Mouse (Mus musculus): ENCODE results near the gene Cdkn1c. TPM values are rescaled to one million over a fixed set of nuclear protein-coding genes. Genes with fewer than 3 reads are reported as not detected.
A peak's percentile ranks its signal among the peaks of the same experiment; 100 is the strongest.

Gene Cdkn1c
- polyA plus RNA-seq, 1 experiment from 2014 or later = 267 TPM

DNA sequence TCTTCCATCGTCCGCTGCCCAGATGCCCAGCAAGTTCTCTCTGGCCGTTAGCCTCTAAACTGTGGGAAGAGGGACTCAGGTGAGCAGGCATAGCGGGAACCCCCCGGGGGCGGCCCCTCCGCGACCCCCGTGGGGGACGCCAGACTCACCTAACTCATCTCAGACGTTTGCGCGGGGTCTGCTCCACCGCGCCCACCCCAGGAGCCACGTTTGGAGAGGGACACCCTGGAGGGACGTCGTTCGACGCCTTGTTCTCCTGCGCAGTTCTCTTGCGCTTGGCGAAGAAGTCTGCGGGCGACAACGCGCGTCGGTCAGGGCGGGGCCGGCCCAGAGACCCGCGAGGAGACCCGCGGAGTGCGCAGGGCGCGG is 1.9 kb downstream of the Cdkn1c start:
- ATAC-seq (ENCODE audit: low FRiP score, low read depth) = no peak
- Histone ChIP-seq H3K36me3 (no peaks in the 10 kb centered on the region), H3K4me3 (peak overlapping the region; percentile 48), H3K4me1 (replicated peaks) (no peaks in the 10 kb centered on the region), H3K4me2 (peak overlapping the region; percentile 60), H3K27me3 (peaks cover 2% of the 10 kb centered on the region; the same call in 1 of the 2 replicates), H3K27ac (replicated peaks) (peak overlapping the region; percentile 56; the same call in 1 of the 2 replicates), H3K9ac (peak overlapping the region; percentile 50), H3K9me3 (no peaks in the 10 kb centered on the region)
- 37% methylated on average over 38 of the region's 38 CpGs for WGBS

DNA sequence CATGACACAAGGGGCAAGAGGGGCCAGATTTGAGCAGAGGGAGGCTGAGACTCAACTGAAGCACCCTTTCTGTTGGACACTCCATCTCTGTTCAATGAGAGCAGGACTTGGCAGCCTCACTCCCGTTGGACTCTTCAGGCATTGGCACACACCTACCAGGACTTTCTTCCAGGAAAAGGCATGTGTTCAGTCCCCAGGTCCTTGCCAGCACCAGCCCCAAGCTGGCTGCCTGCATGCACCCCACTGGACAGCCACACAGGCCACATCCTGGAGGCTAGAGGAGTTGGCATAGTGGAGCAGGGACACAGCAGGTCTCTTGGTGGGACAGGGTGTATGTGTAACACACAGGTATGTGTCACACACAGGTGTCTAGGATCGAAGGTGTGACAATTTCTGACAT is 13.7 kb downstream of the Cdkn1c start:
- no peak overlapping the region for H3K9ac ChIP-seq
- H3K27me3 ChIP-seq = 0 out of 2 replicates have a peak, but pooled peaks cover 5% of the 10 kb centered on the region
- H3K9me3 ChIP-seq = no peaks in the 10 kb centered on the region
- H3K27ac ChIP-seq (replicated peaks) = no peak overlapping the region
- no peaks in the 10 kb centered on the region for H3K36me3 ChIP-seq
- peaks cover 17% of the 10 kb centered on the region for H3K4me1 ChIP-seq (replicated peaks)
- no peak overlapping the region for H3K4me2 ChIP-seq
- ATAC-seq (ENCODE audit: low FRiP score, low read depth) = no peak
- no peak overlapping the region for H3K4me3 ChIP-seq
- WGBS = 72% methylated on average over 2 of the region's 2 CpGs

DNA sequence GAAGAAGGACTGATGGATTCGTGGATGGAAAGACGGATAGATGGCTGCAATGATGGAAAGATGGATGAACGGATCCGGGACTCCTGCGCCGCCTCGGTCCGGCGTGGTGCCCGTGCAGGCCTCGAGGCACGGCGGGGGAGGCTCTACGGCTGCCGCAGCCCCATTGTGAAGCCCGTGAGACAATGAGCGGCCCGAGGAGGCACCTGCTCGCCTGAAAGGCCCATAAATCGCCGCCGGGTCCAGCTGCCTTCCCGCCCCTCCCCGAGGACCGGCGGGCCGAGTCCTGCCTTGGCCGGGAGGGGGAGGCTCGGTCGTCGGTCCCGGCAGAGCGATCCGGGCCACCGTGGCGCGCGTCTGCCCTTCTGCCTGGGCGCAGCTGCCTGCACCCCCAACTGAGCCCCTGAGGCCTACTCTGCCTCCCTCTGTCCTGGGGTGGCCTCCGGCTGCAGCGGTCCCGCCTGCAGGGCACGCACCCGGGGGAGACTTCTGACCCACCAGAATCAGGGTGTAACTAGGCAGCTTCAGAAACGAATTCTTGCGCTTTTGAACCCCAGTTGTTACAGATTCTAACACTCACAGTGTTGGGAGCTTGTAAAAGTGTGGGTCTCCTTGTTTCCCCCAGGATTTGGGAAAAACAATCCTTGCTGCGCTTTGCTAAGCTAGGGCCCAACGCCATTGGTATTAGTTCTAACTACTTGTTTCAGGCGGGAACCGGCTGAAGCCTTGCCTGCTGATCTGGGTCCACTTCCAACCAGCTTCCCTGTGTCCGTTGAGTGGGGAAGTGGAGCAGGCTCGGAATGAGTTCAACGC is 15.0 kb downstream of the Cdkn1c start:
- 0 out of 2 replicates have a peak, but pooled peaks have one; percentile 33 for ATAC-seq (ENCODE audit: low FRiP score, low read depth)
- Histone ChIP-seq H3K27ac (replicated peaks) (0 out of 2 replicates have a peak overlapping the region, but pooled peaks have one; percentile 37), H3K9ac (peak overlapping the region; percentile 31), H3K9me3 (no peaks in the 10 kb centered on the region), H3K4me3 (peak overlapping the region; percentile 37), H3K27me3 (0 out of 2 replicates have a peak, but pooled peaks cover 5% of the 10 kb centered on the region), H3K4me1 (replicated peaks) (peaks cover 17% of the 10 kb centered on the region), H3K4me2 (peak overlapping the region; percentile 64), H3K36me3 (no peaks in the 10 kb centered on the region)
- whole genome bisulfite sequencing = 5% methylated on average over 40 of the region's 53 CpGs

- Histone ChIP-seq H3K4me2 (peak overlapping the region; percentile 64), H3K4me1 (replicated peaks) (peaks cover 17% of the 10 kb centered on the region), H3K9me3 (no peaks in the 10 kb centered on the region), H3K27me3 (0 out of 2 replicates have a peak, but pooled peaks cover 5% of the 10 kb centered on the region), H3K27ac (replicated peaks) (0 out of 2 replicates have a peak overlapping the region, but pooled peaks have one; percentile 37), H3K9ac (peak overlapping the region; percentile 31; the same call in 1 of the 2 replicates), H3K4me3 (peak overlapping the region; percentile 37), H3K36me3 (no peaks in the 10 kb centered on the region)
- 1% methylated on average over 50 of the region's 55 CpGs for WGBS
- peak; percentile 31; the same call in 1 of the 2 replicates for ATAC-seq (ENCODE audit: low FRiP score, low read depth)
Measured at GRCm38 (mm10) chr7:143444955-143445648, 15.7 kb downstream of the Cdkn1c start.

- H3K36me3 ChIP-seq = no peaks in the 10 kb centered on the region
- H3K4me1 ChIP-seq (replicated peaks) = peaks cover 17% of the 10 kb centered on the region
- no peak overlapping the region for H3K9ac ChIP-seq
- 29% methylated on average over 8 of the region's 8 CpGs for WGBS
- peak overlapping the region; percentile 37; the same call in 1 of the 2 replicates for H3K4me3 ChIP-seq
- H3K27me3 ChIP-seq = 0 out of 2 replicates have a peak, but pooled peaks cover 5% of the 10 kb centered on the region
- H3K4me2 ChIP-seq = peak overlapping the region; percentile 64
- no peak for ATAC-seq (ENCODE audit: low FRiP score, low read depth)
- no peak overlapping the region for H3K27ac ChIP-seq (replicated peaks)
- no peaks in the 10 kb centered on the region for H3K9me3 ChIP-seq
Measured at GRCm38 (mm10) chr7:143444580-143444954, 16.3 kb downstream of the Cdkn1c start.

DNA sequence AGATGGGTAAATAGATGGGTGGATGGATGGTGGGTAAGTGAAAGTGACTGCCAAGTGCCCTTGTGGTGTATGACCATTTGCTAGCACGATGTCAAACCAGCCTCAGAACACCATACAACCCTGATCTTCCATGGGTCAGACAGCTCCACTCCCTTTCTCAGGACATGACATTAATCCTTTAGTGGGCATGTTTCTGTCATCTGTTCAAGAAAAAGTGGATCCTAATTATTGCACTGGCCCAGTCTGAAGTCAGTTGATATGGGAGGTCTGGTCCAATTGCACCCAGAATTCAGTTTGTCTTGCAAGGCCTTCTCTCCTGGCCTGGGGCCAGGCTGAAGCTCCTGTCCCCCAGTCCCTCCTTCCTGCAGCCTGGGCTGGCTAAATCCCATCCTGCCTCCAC is 21.9 kb downstream of the Cdkn1c start:
- Histone ChIP-seq H3K9me3 (no peaks in the 10 kb centered on the region), H3K4me3 (no peak overlapping the region), H3K27ac (replicated peaks) (no peak overlapping the region), H3K27me3 (0 out of 2 replicates have a peak, but pooled peaks cover 5% of the 10 kb centered on the region), H3K4me2 (peak overlapping the region; percentile 86), H3K9ac (no peak overlapping the region), H3K4me1 (replicated peaks) (peaks cover 17% of the 10 kb centered on the region), H3K36me3 (no peaks in the 10 kb centered on the region)
- no peak for ATAC-seq (ENCODE audit: low FRiP score, low read depth)
- WGBS = 65% methylated on average over 1 of the region's 1 CpGs

GRCm38 (mm10) chr7:143437894-143438581 is 22.8 kb downstream of the Cdkn1c start:
- Histone ChIP-seq H3K27ac (replicated peaks) (peak overlapping the region; percentile 32; the same call in 1 of the 2 replicates), H3K4me2 (peak overlapping the region; percentile 86), H3K4me3 (peak overlapping the region; percentile 44), H3K9ac (peak overlapping the region; percentile 53), H3K9me3 (no peaks in the 10 kb centered on the region), H3K27me3 (no peaks in the 10 kb centered on the region), H3K4me1 (replicated peaks) (peaks cover 23% of the 10 kb centered on the region), H3K36me3 (no peaks in the 10 kb centered on the region)
- WGBS = under 1% methylated on average over 56 of the region's 63 CpGs
- ATAC-seq (ENCODE audit: low FRiP score, low read depth) = peak; percentile 42

DNA sequence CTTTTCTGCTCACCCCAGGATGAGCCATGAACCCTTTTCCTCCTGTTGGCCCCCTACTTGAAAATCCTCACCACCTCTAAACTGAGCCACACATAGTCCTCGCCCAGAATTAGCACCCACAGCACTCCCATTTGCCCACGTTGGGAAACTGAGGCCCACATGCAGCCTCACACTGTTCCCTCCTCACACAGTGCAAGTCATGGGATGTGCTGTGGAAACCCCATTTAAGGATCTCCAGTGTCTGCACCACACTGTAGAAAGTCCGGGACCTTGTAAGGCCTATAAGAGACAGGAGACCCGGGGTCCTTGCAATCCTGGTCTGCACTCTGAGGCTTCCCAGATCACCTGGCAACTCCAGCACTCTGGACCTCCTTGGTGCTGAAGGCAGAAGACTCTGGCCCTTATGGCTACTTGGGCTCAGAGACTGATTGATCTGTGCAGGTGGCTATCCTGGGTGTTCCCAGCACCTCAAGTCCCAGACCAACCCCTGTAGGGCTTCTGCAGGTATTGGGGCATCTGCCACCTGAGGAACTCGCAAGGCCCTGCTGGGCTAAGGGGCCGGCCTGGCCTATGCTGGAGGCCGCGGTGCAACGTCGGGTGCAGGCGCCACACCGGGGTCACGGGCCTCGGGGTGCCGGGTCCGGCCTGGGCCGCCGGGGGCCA is 23.5 kb downstream of the Cdkn1c start:
- 13% methylated on average over 18 of the region's 18 CpGs for WGBS
- H3K27me3 ChIP-seq = no peaks in the 10 kb centered on the region
- H3K27ac ChIP-seq (replicated peaks) = peak overlapping the region; percentile 32; the same call in 1 of the 2 replicates
- H3K4me3 ChIP-seq = peak overlapping the region; percentile 44
- H3K4me2 ChIP-seq = peak overlapping the region; percentile 86
- ATAC-seq (ENCODE audit: low FRiP score, low read depth) = peak; percentile 56
- H3K9me3 ChIP-seq = no peaks in the 10 kb centered on the region
- no peaks in the 10 kb centered on the region for H3K36me3 ChIP-seq
- H3K4me1 ChIP-seq (replicated peaks) = peaks cover 26% of the 10 kb centered on the region
- H3K9ac ChIP-seq = peak overlapping the region; percentile 53

DNA sequence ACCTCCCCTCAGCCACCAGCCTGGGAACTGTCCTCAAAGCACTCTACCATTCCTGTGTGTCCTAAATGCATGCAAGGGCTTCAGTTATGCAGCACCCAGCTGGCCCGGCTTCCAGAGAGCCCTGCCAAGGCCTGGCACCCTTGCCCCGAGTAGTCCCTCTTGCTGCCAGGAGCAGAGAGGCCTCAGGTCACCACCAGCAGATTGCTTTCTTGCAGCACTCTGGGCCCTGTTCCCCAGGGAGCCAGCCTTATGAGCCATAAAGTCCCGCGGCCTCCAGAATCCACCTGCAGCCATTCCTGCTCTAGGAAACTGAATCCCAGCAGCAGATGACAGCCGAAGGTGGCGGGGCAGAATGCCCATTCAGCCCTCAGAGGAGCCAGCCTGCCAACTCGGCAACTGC is 27.5 kb downstream of the Cdkn1c start:
- no peak overlapping the region for H3K4me3 ChIP-seq
- no peak for ATAC-seq (ENCODE audit: low FRiP score, low read depth)
- WGBS = 43% methylated on average over 7 of the region's 7 CpGs
- H3K36me3 ChIP-seq = no peaks in the 10 kb centered on the region
- H3K9me3 ChIP-seq = no peaks in the 10 kb centered on the region
- no peak overlapping the region for H3K9ac ChIP-seq
- no peak overlapping the region for H3K27ac ChIP-seq (replicated peaks)
- peaks cover 28% of the 10 kb centered on the region for H3K4me1 ChIP-seq (replicated peaks)
- H3K4me2 ChIP-seq = no peak overlapping the region
- H3K27me3 ChIP-seq = no peaks in the 10 kb centered on the region

GRCm38 (mm10) chr7:143432631-143433030 is 28.2 kb downstream of the Cdkn1c start:
- Histone ChIP-seq H3K4me2 (no peak overlapping the region), H3K27me3 (no peaks in the 10 kb centered on the region), H3K9me3 (no peaks in the 10 kb centered on the region), H3K4me3 (no peak overlapping the region), H3K27ac (replicated peaks) (no peak overlapping the region), H3K9ac (no peak overlapping the region), H3K36me3 (no peaks in the 10 kb centered on the region), H3K4me1 (replicated peaks) (peaks cover 29% of the 10 kb centered on the region)
- ATAC-seq (ENCODE audit: low FRiP score, low read depth) = no peak
- 92% methylated on average over 1 of the region's 1 CpGs for WGBS

GRCm38 (mm10) chr7:143428814-143429499 is 31.9 kb downstream of the Cdkn1c start:
- H3K27me3 ChIP-seq = no peaks in the 10 kb centered on the region
- no peak overlapping the region for H3K4me2 ChIP-seq
- H3K36me3 ChIP-seq = no peaks in the 10 kb centered on the region
- H3K4me3 ChIP-seq = no peak overlapping the region
- no peak for ATAC-seq (ENCODE audit: low FRiP score, low read depth)
- no peak overlapping the region; the same call in 1 of the 2 replicates for H3K27ac ChIP-seq (replicated peaks)
- 19% methylated on average over 2 of the region's 2 CpGs for WGBS
- peaks cover 27% of the 10 kb centered on the region for H3K4me1 ChIP-seq (replicated peaks)
- H3K9me3 ChIP-seq = no peaks in the 10 kb centered on the region
- H3K9ac ChIP-seq = no peak overlapping the region
